Mouse (Mus musculus) heart, postnatal 0 days (tissue): ENCODE data around the gene Sept6. TPM values are rescaled to one million over a fixed set of nuclear protein-coding genes. Genes with fewer than 3 reads are reported as not detected.

Source experiments
- ATAC-seq: fragments of 200-750 bp; cut with Nextera tagmentation; 2 replicates; pipeline ENCODE4 v1.8.0; 2017; ENCODE audit warnings: low read depth, moderate number of reproducible peaks, moderate library complexity; ENCODE audit not compliant: insufficient read depth
- DNase-seq: peaks from one replicate; pipeline ENCODE4 v3.0.0-alpha.2; 2016; ENCODE audit warnings: low spot score
- H3K27ac ChIP-seq: fragments of 300-500 bp; sonication (generic); 2 replicates; pipeline ENCODE4 v1.5.1; 2014; ENCODE audit warnings: low read depth, mild to moderate bottlenecking
- H3K27me3 ChIP-seq: fragments of 300-500 bp; sonication (generic); 2 replicates; pipeline ENCODE4 v1.6.1; 2014; ENCODE audit warnings: low read length, mixed read lengths; ENCODE audit not compliant: control insufficient read depth, insufficient read depth
- H3K36me3 ChIP-seq: fragments of 300-500 bp; sonication (generic); replicated peaks from 2 replicates; pipeline ENCODE4 v1.6.1; 2014; ENCODE audit warnings: low read length, mixed read lengths; ENCODE audit not compliant: control insufficient read depth, insufficient read depth
- H3K4me1 ChIP-seq: fragments of 300-500 bp; sonication (generic); 2 replicates; pipeline ENCODE4 v1.6.1; 2014; ENCODE audit warnings: antibody characterized with exemption; ENCODE audit not compliant: control insufficient read depth, insufficient read depth
- H3K4me2 ChIP-seq: fragments of 300-500 bp; sonication (generic); 2 replicates; pipeline ENCODE4 v1.6.1; 2014; ENCODE audit warnings: low read depth, mild to moderate bottlenecking, low read length, moderate library complexity
- H3K4me3 ChIP-seq: fragments of 300-500 bp; sonication (generic); 2 replicates; pipeline ENCODE4 v1.5.1; 2014; ENCODE audit warnings: low read depth, low read length
- H3K9ac ChIP-seq: fragments of 300-500 bp; sonication (generic); replicated peaks from 2 replicates; pipeline ENCODE4 v1.6.1; 2014; ENCODE audit warnings: low read depth, low read length, mixed read lengths
- H3K9me3 ChIP-seq: fragments of 300-500 bp; sonication (generic); replicated peaks from 2 replicates; pipeline ENCODE4 v1.6.1; 2016; ENCODE audit warnings: low read length; ENCODE audit not compliant: control insufficient read depth
- CTCF ChIP-seq: IDR thresholded peaks from 2 replicates; pipeline ENCODE4 v1.5.1; 2016; ENCODE audit warnings: antibody characterized with exemption, control low read depth, low read depth
- EP300 ChIP-seq: IDR thresholded peaks from 2 replicates; pipeline ENCODE4 v1.6.1; 2016; ENCODE audit warnings: antibody characterized with exemption, low read depth
- WGBS: fragments of 180-500 bp; shearing (Covaris S2); extraction: QIAGEN DNeasy Blood & Tissue Kit; methylation state at CpG from one replicate; pipeline ENCODE4 v1.1.7; 2014; 5-methylcytosine and 5-hydroxymethylcytosine counted together
- polyA plus RNA-seq: library from polyadenylated mRNA; unstranded; fragments of >200 nt; fragmentation: Nextera tagmentation; extraction: Ambion mirVana; gene quantifications from 2 replicates; pipeline ENCODE4 v1.2.1, GENCODE M21; 2015
- total RNA-seq: library from RNA; depleted of rRNA; stranded (reverse); fragments of >200 nt; gene quantifications from 2 replicates; pipeline ENCODE4 v1.2.3, GENCODE M21; 2014; ENCODE audit warnings: low replicate concordance

Sept6 gene
- total and polyA plus RNA-seq, 2 experiments from 2014 or later, result 22.3 to 73.5 TPM

GRCm38 (mm10) chrX:36930574-36930973 lies 61.0 kb downstream of the Sept6 start:
- Histone ChIP-seq H3K4me2 (no peak overlapping the region), H3K4me1 (no peaks in the 10 kb centered on the region), H3K4me3 (no peak overlapping the region), H3K36me3 (0 out of 2 replicates have a peak, but pooled peaks cover 4% of the 10 kb centered on the region), H3K27me3 (no peaks in the 10 kb centered on the region), H3K9ac (no peak overlapping the region), H3K27ac (no peak overlapping the region), H3K9me3 (no peaks in the 10 kb centered on the region)
- TF ChIP-seq EP300 (no peak), CTCF (peak; percentile 36)
- no peak for DNase-seq
- ATAC-seq, result no peak
- WGBS, result 50% methylated on average over 1 of the region's 1 CpGs

- H3K36me3 ChIP-seq, result 0 out of 2 replicates have a peak, but pooled peaks cover 4% of the 10 kb centered on the region
- H3K27ac ChIP-seq, result no peak overlapping the region
- 64% methylated on average over 4 of the region's 4 CpGs for WGBS
- H3K4me1 ChIP-seq, result no peaks in the 10 kb centered on the region
- no peak overlapping the region for H3K9ac ChIP-seq
- no peaks in the 10 kb centered on the region for H3K9me3 ChIP-seq
- ATAC-seq, result no peak
- H3K4me2 ChIP-seq, result no peak overlapping the region
- no peak overlapping the region for H3K4me3 ChIP-seq
- no peak for TF ChIP-seq CTCF
- TF ChIP-seq EP300, result no peak
- DNase-seq, result no peak
- no peaks in the 10 kb centered on the region for H3K27me3 ChIP-seq
Observed at GRCm38 (mm10) chrX:36929694-36930093, 61.9 kb downstream of the Sept6 start.

GRCm38 (mm10) chrX:36928791-36929190 lies 62.8 kb downstream of the Sept6 start:
- H3K27me3 ChIP-seq, result no peaks in the 10 kb centered on the region
- TF ChIP-seq CTCF (no peak), EP300 (no peak)
- no peak overlapping the region for H3K27ac ChIP-seq
- ATAC-seq, result no peak
- no peak overlapping the region for H3K4me2 ChIP-seq
- 44% methylated on average over 4 of the region's 4 CpGs for WGBS
- 0 out of 2 replicates have a peak, but pooled peaks cover 4% of the 10 kb centered on the region for H3K36me3 ChIP-seq
- no peaks in the 10 kb centered on the region for H3K9me3 ChIP-seq
- H3K4me1 ChIP-seq, result no peaks in the 10 kb centered on the region
- no peak overlapping the region for H3K9ac ChIP-seq
- no peak overlapping the region for H3K4me3 ChIP-seq
- no peak for DNase-seq

- TF ChIP-seq CTCF, result no peak
- Histone ChIP-seq H3K4me1 (no peaks in the 10 kb centered on the region), H3K27ac (no peak overlapping the region), H3K36me3 (0 out of 2 replicates have a peak, but pooled peaks cover 11% of the 10 kb centered on the region), H3K9me3 (no peaks in the 10 kb centered on the region), H3K4me3 (no peak overlapping the region), H3K27me3 (no peaks in the 10 kb centered on the region), H3K9ac (no peak overlapping the region), H3K4me2 (no peak overlapping the region)
- WGBS, result 77% methylated on average over 4 of the region's 4 CpGs
- ATAC-seq (no peak), DNase-seq (no peak)
Observed at GRCm38 (mm10) chrX:36921346-36921745, 70.2 kb downstream of the Sept6 start.

GRCm38 (mm10) chrX:36917749-36918148 lies 73.8 kb downstream of the Sept6 start:
- Histone ChIP-seq H3K9me3 (no peaks in the 10 kb centered on the region), H3K27me3 (no peaks in the 10 kb centered on the region), H3K4me3 (no peak overlapping the region), H3K4me2 (no peak overlapping the region), H3K27ac (no peak overlapping the region), H3K9ac (no peak overlapping the region), H3K36me3 (peaks cover 11% of the 10 kb centered on the region; the same call in 1 of the 2 replicates), H3K4me1 (no peaks in the 10 kb centered on the region)
- TF ChIP-seq EP300, result no peak
- no peak for TF ChIP-seq CTCF
- DNase-seq (no peak), ATAC-seq (no peak)
- WGBS, result 44% methylated on average over 1 of the region's 1 CpGs

GRCm38 (mm10) chrX:36911343-36911742 lies 80.3 kb downstream of the Sept6 start:
- no peak for ATAC-seq
- DNase-seq, result no peak

More at GRCm38 (mm10) chrX:36911343-36911742, 80.3 kb downstream of the Sept6 start:
- TF ChIP-seq EP300, result no peak
- peak; percentile 58 for TF ChIP-seq CTCF
- Histone ChIP-seq H3K36me3 (no peaks in the 10 kb centered on the region; the same call in 1 of the 2 replicates), H3K4me1 (no peaks in the 10 kb centered on the region), H3K9me3 (no peaks in the 10 kb centered on the region), H3K4me3 (no peak overlapping the region), H3K27ac (no peak overlapping the region), H3K4me2 (no peak overlapping the region), H3K9ac (no peak overlapping the region), H3K27me3 (no peaks in the 10 kb centered on the region)
- WGBS, result 43% methylated on average over 12 of the region's 12 CpGs
